Mouse (Mus musculus): Measurements from ENCODE around the gene Slc25a41. TPM values are rescaled to one million over a fixed set of nuclear protein-coding genes. Genes with fewer than 3 reads are reported as not detected.
A peak's percentile ranks its signal among the peaks of the same experiment; 100 is the strongest.

Slc25a41 gene
- total and polyA plus RNA-seq, 3 experiments: not detected

GRCm38 (mm10) chr17:57007137-57007905 lies 34.1 kb downstream of the Slc25a41 start:
- no peaks in the 10 kb centered on the region for H3K36me3 ChIP-seq (ENCODE audit: control insufficient read depth, insufficient read depth, low read length)

DNA sequence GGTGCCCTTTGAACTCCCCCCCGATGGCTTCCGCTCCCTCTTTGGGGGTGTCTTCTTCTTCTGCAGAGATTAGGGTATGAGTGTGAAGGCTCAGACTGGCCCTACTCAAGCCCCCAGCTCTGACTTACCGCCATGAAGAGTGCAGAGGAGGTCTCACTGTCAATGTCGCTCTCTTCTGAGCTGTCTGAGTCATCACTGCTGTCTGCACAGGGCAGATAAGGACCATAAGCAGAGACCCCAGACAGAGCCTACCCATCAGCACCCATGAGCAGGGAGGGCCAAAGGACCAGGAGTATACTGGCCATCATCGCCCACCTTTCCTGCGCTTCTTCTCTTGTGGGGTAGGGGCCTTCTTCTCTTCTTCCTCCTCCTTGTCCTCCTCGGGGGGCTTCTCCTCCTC lies 37.5 kb downstream of the Slc25a41 start:
- H3K27me3 ChIP-seq (ENCODE audit: control insufficient read depth, insufficient read depth, low read length): no peaks in the 10 kb centered on the region
- H3K27ac ChIP-seq: no peak overlapping the region
- no peak for DNase-seq
- H3K4me1 ChIP-seq (ENCODE audit: control insufficient read depth, insufficient read depth, low read length): 0 out of 2 replicates have a peak, but pooled peaks cover 1% of the 10 kb centered on the region
- no peaks in the 10 kb centered on the region for H3K79me2 ChIP-seq (replicated peaks; ENCODE audit: control insufficient read depth, insufficient read depth, low read length)
- H3K4me3 ChIP-seq: no peak overlapping the region
- intact Hi-C loops (cut with DNase I): loop anchor here (10.0 kb wide), 1 partner anchor 389 kb away; the partner anchor contains the start of gene Rpl36
- 82% methylated on average over 7 of the region's 7 CpGs for WGBS
- no peak overlapping the region for H3K9ac ChIP-seq (ENCODE audit: low read depth, low read length)
- TF ChIP-seq POLR2A (IDR thresholded peaks at IDR 0.05; ENCODE audit: insufficient read depth, low read depth, low read length): no peak
- TF ChIP-seq EP300 (IDR thresholded peaks at IDR 0.05; ENCODE audit: insufficient read depth, low read depth, low read length): no peak
- TF ChIP-seq CTCF (IDR thresholded peaks at IDR 0.05): no peak
- no peaks in the 10 kb centered on the region for H3K36me3 ChIP-seq (ENCODE audit: control insufficient read depth, insufficient read depth, low read length)

More at GRCm38 (mm10) chr17:57007137-57007905, 34.1 kb downstream of the Slc25a41 start:
- DNase-seq: no peak
- Histone ChIP-seq H3K79me2 (replicated peaks; ENCODE audit: control insufficient read depth, insufficient read depth, low read length) (no peaks in the 10 kb centered on the region), H3K27me3 (ENCODE audit: control insufficient read depth, insufficient read depth, low read length) (no peaks in the 10 kb centered on the region), H3K9ac (ENCODE audit: low read depth, low read length) (no peak overlapping the region), H3K4me3 (no peak overlapping the region), H3K4me1 (ENCODE audit: control insufficient read depth, insufficient read depth, low read length) (peaks cover 3% of the 10 kb centered on the region; the same call in 1 of the 2 replicates), H3K27ac (no peak overlapping the region)
- 92% methylated on average over 13 of the region's 13 CpGs for WGBS
- intact Hi-C loops (cut with DNase I): loop anchor here (10.0 kb wide), 1 partner anchor 393 kb away; the partner anchor contains the start of gene Rpl36
- TF ChIP-seq POLR2A (IDR thresholded peaks at IDR 0.05; ENCODE audit: insufficient read depth, low read depth, low read length): no peak
- TF ChIP-seq CTCF (IDR thresholded peaks at IDR 0.05): peak; percentile 36
- TF ChIP-seq EP300 (IDR thresholded peaks at IDR 0.05; ENCODE audit: insufficient read depth, low read depth, low read length): no peak

- no peak for TF ChIP-seq CTCF (IDR thresholded peaks at IDR 0.05)
- TF ChIP-seq POLR2A (IDR thresholded peaks at IDR 0.05; ENCODE audit: insufficient read depth, low read depth, low read length): no peak
- no peak for TF ChIP-seq EP300 (IDR thresholded peaks at IDR 0.05; ENCODE audit: insufficient read depth, low read depth, low read length)
- no peaks in the 10 kb centered on the region for H3K36me3 ChIP-seq (ENCODE audit: control insufficient read depth, insufficient read depth, low read length)
- 20% methylated on average over 8 of the region's 8 CpGs for WGBS
- DNase-seq: no peak
- H3K27me3 ChIP-seq (ENCODE audit: control insufficient read depth, insufficient read depth, low read length): no peaks in the 10 kb centered on the region
- H3K4me3 ChIP-seq: no peak overlapping the region
- H3K27ac ChIP-seq: no peak overlapping the region
- intact Hi-C loops (cut with DNase I): loop anchor here (10.0 kb wide), 1 partner anchor 386 kb away; the partner anchor contains the start of gene Rpl36
- H3K9ac ChIP-seq (ENCODE audit: low read depth, low read length): no peak overlapping the region
- no peaks in the 10 kb centered on the region for H3K79me2 ChIP-seq (replicated peaks; ENCODE audit: control insufficient read depth, insufficient read depth, low read length)
- H3K4me1 ChIP-seq (ENCODE audit: control insufficient read depth, insufficient read depth, low read length): peaks cover 4% of the 10 kb centered on the region; the same call in 1 of the 2 replicates
These were observed 40.2 kb downstream of the Slc25a41 start for GRCm38 (mm10) chr17:57001228-57001627.

DNA sequence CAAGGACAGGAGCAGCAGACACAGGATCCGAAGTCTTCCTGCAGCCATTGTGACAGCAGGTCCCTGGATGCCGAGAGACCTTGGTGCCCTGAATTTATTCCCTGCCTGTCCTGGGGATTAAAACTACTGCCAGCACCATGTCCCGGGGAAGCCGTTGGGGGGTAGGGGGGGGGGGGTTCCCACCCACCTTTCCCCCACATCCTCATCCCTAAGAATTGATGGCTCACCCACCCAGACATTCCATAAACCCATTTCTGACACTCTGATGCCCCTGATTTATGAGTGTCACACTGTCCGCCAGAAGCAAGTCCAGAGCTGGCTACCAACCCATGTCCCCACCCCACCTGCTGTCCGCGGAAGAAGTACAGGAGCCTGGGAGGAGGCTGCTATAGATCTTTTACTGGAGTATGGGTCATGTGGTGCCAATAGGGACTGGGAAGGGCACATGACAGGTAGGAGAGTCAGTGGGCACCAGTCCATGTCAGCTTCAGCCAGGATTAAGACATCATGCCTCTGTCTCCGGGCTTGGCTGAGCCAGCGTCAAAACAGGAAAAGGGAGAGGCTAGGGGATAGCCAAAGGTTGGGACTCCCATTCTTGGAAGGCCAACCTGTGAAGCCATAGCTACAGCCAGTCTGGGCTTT lies 41.4 kb downstream of the Slc25a41 start, which contains the start of gene Pspn:
TSS of gene Pspn (minus strand) at position 51 of the 642 bp plus-strand sequence.
- H3K79me2 ChIP-seq (replicated peaks; ENCODE audit: control insufficient read depth, insufficient read depth, low read length): no peaks in the 10 kb centered on the region
- H3K9ac ChIP-seq (ENCODE audit: low read depth, low read length): no peak within 1 kb of the TSS
- no peak within 1 kb of the TSS for H3K4me3 ChIP-seq
- WGBS: 67% methylated on average over 9 of the region's 9 CpGs
- DNase-seq: no peak
- H3K27ac ChIP-seq: no peak within 1 kb of the TSS
- TF ChIP-seq POLR2A (IDR thresholded peaks at IDR 0.05; ENCODE audit: insufficient read depth, low read depth, low read length): no peak
- no peak for TF ChIP-seq EP300 (IDR thresholded peaks at IDR 0.05; ENCODE audit: insufficient read depth, low read depth, low read length)
- no peak for TF ChIP-seq CTCF (IDR thresholded peaks at IDR 0.05)
- intact Hi-C loops (cut with DNase I): loop anchor here (10.0 kb wide), 1 partner anchor 385 kb away; the partner anchor contains the start of gene Rpl36
- peaks cover 4% of the 10 kb centered on the region; the same call in 1 of the 2 replicates for H3K4me1 ChIP-seq (ENCODE audit: control insufficient read depth, insufficient read depth, low read length)
- H3K36me3 ChIP-seq (ENCODE audit: control insufficient read depth, insufficient read depth, low read length): no peaks in the 10 kb centered on the region
- no peaks in the 10 kb centered on the region for H3K27me3 ChIP-seq (ENCODE audit: control insufficient read depth, insufficient read depth, low read length)

DNA sequence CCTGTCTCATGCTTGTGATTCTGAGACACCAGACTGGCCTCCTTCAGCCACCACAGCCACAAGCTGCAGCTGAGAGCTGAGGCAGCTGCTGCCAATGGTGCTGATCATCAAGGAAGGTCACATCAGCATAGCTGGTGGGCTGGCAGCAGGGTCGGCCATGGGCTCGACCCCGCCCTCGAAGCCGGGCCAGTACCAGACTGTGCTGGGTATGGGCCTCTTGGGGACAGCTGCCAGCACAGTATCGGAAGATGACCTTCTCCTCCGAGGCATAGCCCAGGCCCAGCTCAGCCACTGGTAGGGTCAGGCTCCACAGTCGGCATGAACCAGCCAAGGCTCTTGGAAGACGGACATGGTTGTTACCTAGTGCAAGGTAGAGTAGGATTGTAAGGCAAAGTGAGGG lies 42.0 kb downstream of the Slc25a41 start:
- peaks cover 4% of the 10 kb centered on the region; the same call in 1 of the 2 replicates for H3K4me1 ChIP-seq (ENCODE audit: control insufficient read depth, insufficient read depth, low read length)
- intact Hi-C loops (cut with DNase I): no loop called here
- no peak overlapping the region for H3K27ac ChIP-seq
- TF ChIP-seq EP300 (IDR thresholded peaks at IDR 0.05; ENCODE audit: insufficient read depth, low read depth, low read length) (no peak), POLR2A (IDR thresholded peaks at IDR 0.05; ENCODE audit: insufficient read depth, low read depth, low read length) (no peak), CTCF (IDR thresholded peaks at IDR 0.05) (no peak)
- no peak for DNase-seq
- WGBS: 84% methylated on average over 9 of the region's 9 CpGs
- no peaks in the 10 kb centered on the region for H3K27me3 ChIP-seq (ENCODE audit: control insufficient read depth, insufficient read depth, low read length)
- H3K79me2 ChIP-seq (replicated peaks; ENCODE audit: control insufficient read depth, insufficient read depth, low read length): no peaks in the 10 kb centered on the region
- H3K4me3 ChIP-seq: no peak overlapping the region
- H3K9ac ChIP-seq (ENCODE audit: low read depth, low read length): no peak overlapping the region
- H3K36me3 ChIP-seq (ENCODE audit: control insufficient read depth, insufficient read depth, low read length): no peaks in the 10 kb centered on the region

Data from heart, adult 2 months (tissue).